8 mouse cellular contexts compared by ENCODE assay signal in the genomic region with DNA sequence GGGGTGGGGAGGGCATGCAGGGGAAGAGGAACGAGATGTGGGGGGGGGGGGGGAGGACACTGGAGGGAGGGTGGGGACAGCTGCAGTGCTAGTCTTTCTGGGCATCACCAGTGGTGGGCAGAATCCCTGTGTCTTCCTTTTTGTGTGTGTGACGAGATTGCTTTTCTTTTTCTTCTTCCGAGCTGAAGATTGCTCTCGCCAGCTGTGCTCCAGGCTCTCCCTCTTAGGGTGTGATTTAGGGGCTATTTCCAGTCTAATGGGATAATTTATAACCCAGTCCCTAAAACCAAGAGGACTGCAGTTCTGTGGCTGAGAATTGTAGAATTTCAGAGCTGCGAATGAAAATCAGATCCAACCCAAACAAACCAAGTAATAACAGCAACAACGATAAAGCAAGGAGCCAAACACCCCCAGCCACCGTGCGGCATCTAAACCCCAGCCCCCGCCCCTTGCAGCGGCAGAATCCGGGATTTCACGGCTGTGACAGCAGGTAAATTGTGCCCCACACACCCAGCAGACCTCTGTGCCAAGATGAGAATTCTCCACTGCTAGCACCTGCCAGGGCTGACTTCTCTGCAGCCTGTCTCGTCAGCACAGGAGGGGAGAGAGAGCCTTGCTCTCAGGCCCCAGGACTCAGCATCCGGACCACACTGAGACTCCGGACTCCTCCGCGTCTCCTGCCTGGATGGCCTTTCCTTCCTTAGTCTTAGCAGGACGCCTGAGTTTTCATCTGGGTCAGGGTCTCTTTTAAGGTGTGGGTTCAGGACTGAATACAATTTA.
DNase-seq lines count a peak whose midpoint lies in the region; ATAC-seq and TF ChIP-seq lines count a peak whose summit lies in the region.

No protein-coding gene starts in this region.

- no peak for DNase-seq in liver, embryonic 11.5 days (ENCODE audit: low spot score)
- no peak for DNase-seq in liver
- peak; percentile 68 for DNase-seq in embryo, embryonic 10.5 days (ENCODE audit: low spot score)
- DNase-seq in hindbrain, embryonic 14.5 days (ENCODE audit: low spot score): no peak
- no peak for DNase-seq in liver, postnatal 0 days
- DNase-seq in left cerebral cortex, postnatal 36 days (ENCODE audit: low spot score in 2 of 2): no peak
- no peak for DNase-seq in urinary bladder, adult 18-20 months (ENCODE audit: low spot score in 2 of 2)
- DNase-seq in lung, postnatal 25 days (ENCODE audit: low spot score): no peak

- peaks cover 24% of the 10 kb centered on the region; the same call in 1 of the 2 replicates for H3K27me3 ChIP-seq in liver, embryonic 11.5 days (replicated peaks; ENCODE audit: control insufficient read depth, insufficient read depth, low read length)
- H3K27me3 ChIP-seq in hindbrain, embryonic 14.5 days (ENCODE audit: control insufficient read depth, insufficient read depth, low read length): 0 out of 2 replicates have a peak, but pooled peaks cover 6% of the 10 kb centered on the region
- peaks cover 10% of the 10 kb centered on the region; the same call in 1 of the 2 replicates for H3K27me3 ChIP-seq in liver, postnatal 0 days (ENCODE audit: insufficient read depth, low read length)

- H3K4me3 ChIP-seq in liver, embryonic 11.5 days (ENCODE audit: low read depth, low read length): no peak overlapping the region; the same call in 1 of the 2 replicates
- peak overlapping the region; percentile 13 for H3K4me3 ChIP-seq in hindbrain, embryonic 14.5 days (replicated peaks; ENCODE audit: low read length)
- H3K4me3 ChIP-seq in liver, postnatal 0 days (ENCODE audit: low read depth, low read length): peak overlapping the region; percentile 19; the same call in 1 of the 2 replicates

- no peak for TF ChIP-seq EP300 in liver, postnatal 0 days (IDR thresholded peaks at IDR 0.05; ENCODE audit: low read depth)

- no peak for ATAC-seq in liver, embryonic 11.5 days (replicated peaks; ENCODE audit: low FRiP score)
- peak; percentile 34; the same call in 1 of the 2 replicates for ATAC-seq in hindbrain, embryonic 14.5 days (ENCODE audit: low FRiP score)
- no peak for ATAC-seq in liver, postnatal 0 days

- peak overlapping the region; percentile 48 for H3K4me2 ChIP-seq in liver, embryonic 11.5 days
- H3K4me2 ChIP-seq in hindbrain, embryonic 14.5 days (replicated peaks): peak overlapping the region; percentile 56
- peak overlapping the region; percentile 48 for H3K4me2 ChIP-seq in liver, postnatal 0 days (ENCODE audit: low read depth, low read length)

- no peak overlapping the region for H3K9ac ChIP-seq in liver, embryonic 11.5 days (ENCODE audit: low read depth, low read length)
- peak overlapping the region; percentile 49 for H3K9ac ChIP-seq in hindbrain, embryonic 14.5 days
- H3K9ac ChIP-seq in liver, postnatal 0 days (replicated peaks): no peak overlapping the region

- no peak for TF ChIP-seq CTCF in liver, postnatal 0 days (IDR thresholded peaks at IDR 0.05; ENCODE audit: low read depth)

- no peaks in the 10 kb centered on the region for H3K9me3 ChIP-seq in liver, embryonic 11.5 days (ENCODE audit: control insufficient read depth, low read length)
- H3K9me3 ChIP-seq in hindbrain, embryonic 14.5 days (ENCODE audit: control insufficient read depth, low read length): no peaks in the 10 kb centered on the region
- H3K9me3 ChIP-seq in liver, postnatal 0 days (ENCODE audit: low read length): no peaks in the 10 kb centered on the region

- no peaks in the 10 kb centered on the region for H3K36me3 ChIP-seq in liver, embryonic 11.5 days (ENCODE audit: control insufficient read depth, insufficient read depth, low read length)
- H3K36me3 ChIP-seq in hindbrain, embryonic 14.5 days (replicated peaks; ENCODE audit: control insufficient read depth, insufficient read depth): no peaks in the 10 kb centered on the region
- no peaks in the 10 kb centered on the region for H3K36me3 ChIP-seq in liver, postnatal 0 days (replicated peaks; ENCODE audit: insufficient read depth, low read length)

- H3K27ac ChIP-seq in liver, embryonic 11.5 days (ENCODE audit: low read depth, low read length): no peak overlapping the region
- no peak overlapping the region; the same call in 1 of the 2 replicates for H3K27ac ChIP-seq in hindbrain, embryonic 14.5 days
- H3K27ac ChIP-seq in liver, postnatal 0 days (ENCODE audit: low read depth): no peak overlapping the region

- WGBS in liver, embryonic 11.5 days: 4% methylated on average over 17 of the region's 18 CpGs
- 1% methylated on average over 18 of the region's 18 CpGs for WGBS in hindbrain, embryonic 14.5 days
- 5% methylated on average over 18 of the region's 18 CpGs for WGBS in liver, postnatal 0 days (ENCODE audit: insufficient replicate concordance)

- H3K4me1 ChIP-seq in liver, embryonic 11.5 days (replicated peaks; ENCODE audit: control insufficient read depth, insufficient read depth, low read length): no peaks in the 10 kb centered on the region
- peaks cover 27% of the 10 kb centered on the region for H3K4me1 ChIP-seq in hindbrain, embryonic 14.5 days (replicated peaks; ENCODE audit: control insufficient read depth, insufficient read depth, low read length)
- H3K4me1 ChIP-seq in liver, postnatal 0 days (ENCODE audit: insufficient read depth): peaks cover 6% of the 10 kb centered on the region

- intact Hi-C loops in left cerebral cortex, postnatal 36 days (cut with DNase I): no loop called here
